Mouse (Mus musculus): ENCODE data around the gene Gigyf2. TPM values are rescaled to one million over a fixed set of nuclear protein-coding genes. Genes with fewer than 3 reads are reported as not detected.

The Gigyf2 gene
- polyA plus RNA-seq, 1 experiment from 2014 or later = 26.9 TPM

- Histone ChIP-seq H3K27me3 (ENCODE audit: control insufficient read depth, insufficient read depth, low read length) (no peaks in the 10 kb centered on the region), H3K4me3 (ENCODE audit: low read depth, low read length) (no peak within 1 kb of the TSS), H3K9ac (ENCODE audit: low read depth, low read length) (no peak within 1 kb of the TSS), H3K36me3 (ENCODE audit: control insufficient read depth, insufficient read depth, low read length) (peaks cover 2% of the 10 kb centered on the region; the same call in 1 of the 2 replicates), H3K27ac (ENCODE audit: low read depth, low read length) (no peak within 1 kb of the TSS), H3K9me3 (replicated peaks; ENCODE audit: control insufficient read depth, low read length) (no peaks in the 10 kb centered on the region), H3K4me2 (no peak within 1 kb of the TSS), H3K4me1 (ENCODE audit: control insufficient read depth, insufficient read depth, low read length) (peaks cover 5% of the 10 kb centered on the region)
- no peak for ATAC-seq (replicated peaks; ENCODE audit: insufficient number of reproducible peaks, low FRiP score, low TSS enrichment)
- WGBS (ENCODE audit: insufficient replicate concordance) = 49% methylated on average over 6 of the region's 6 CpGs
Observed at GRCm38 (mm10) chr1:87394594-87394993, 67.8 kb downstream of the Gigyf2 start, which contains the start of gene Kcnj13. TSS of gene Kcnj13 (minus strand) at chr1:87394729.

GRCm38 (mm10) chr1:87396923-87397586 is 70.3 kb downstream of the Gigyf2 start:
- WGBS (ENCODE audit: insufficient replicate concordance) = 81% methylated on average over 7 of the region's 7 CpGs
- H3K27me3 ChIP-seq (ENCODE audit: control insufficient read depth, insufficient read depth, low read length) = no peaks in the 10 kb centered on the region
- ATAC-seq (replicated peaks; ENCODE audit: insufficient number of reproducible peaks, low FRiP score, low TSS enrichment) = no peak
- no peak overlapping the region for H3K4me3 ChIP-seq (ENCODE audit: low read depth, low read length)
- peaks cover 5% of the 10 kb centered on the region for H3K4me1 ChIP-seq (ENCODE audit: control insufficient read depth, insufficient read depth, low read length)
- no peak overlapping the region for H3K4me2 ChIP-seq
- no peaks in the 10 kb centered on the region for H3K9me3 ChIP-seq (replicated peaks; ENCODE audit: control insufficient read depth, low read length)
- H3K27ac ChIP-seq (ENCODE audit: low read depth, low read length) = 0 out of 2 replicates have a peak overlapping the region, but pooled peaks have one; percentile 41
- no peak overlapping the region for H3K9ac ChIP-seq (ENCODE audit: low read depth, low read length)
- H3K36me3 ChIP-seq (ENCODE audit: control insufficient read depth, insufficient read depth, low read length) = no peaks in the 10 kb centered on the region

GRCm38 (mm10) chr1:87404710-87405109 is 77.9 kb downstream of the Gigyf2 start:
- no peaks in the 10 kb centered on the region for H3K27me3 ChIP-seq (ENCODE audit: control insufficient read depth, insufficient read depth, low read length)
- ATAC-seq (replicated peaks; ENCODE audit: insufficient number of reproducible peaks, low FRiP score, low TSS enrichment) = no peak
- peaks cover 13% of the 10 kb centered on the region; the same call in 1 of the 2 replicates for H3K36me3 ChIP-seq (ENCODE audit: control insufficient read depth, insufficient read depth, low read length)
- no peak overlapping the region for H3K9ac ChIP-seq (ENCODE audit: low read depth, low read length)
- H3K4me3 ChIP-seq (ENCODE audit: low read depth, low read length) = no peak overlapping the region
- 82% methylated on average over 1 of the region's 1 CpGs for WGBS (ENCODE audit: insufficient replicate concordance)
- H3K4me1 ChIP-seq (ENCODE audit: control insufficient read depth, insufficient read depth, low read length) = no peaks in the 10 kb centered on the region
- no peak overlapping the region for H3K27ac ChIP-seq (ENCODE audit: low read depth, low read length)
- no peaks in the 10 kb centered on the region for H3K9me3 ChIP-seq (replicated peaks; ENCODE audit: control insufficient read depth, low read length)
- H3K4me2 ChIP-seq = no peak overlapping the region

- Histone ChIP-seq H3K27ac (ENCODE audit: low read depth, low read length) (no peak overlapping the region), H3K27me3 (ENCODE audit: control insufficient read depth, insufficient read depth, low read length) (no peaks in the 10 kb centered on the region), H3K4me3 (ENCODE audit: low read depth, low read length) (no peak overlapping the region), H3K4me1 (ENCODE audit: control insufficient read depth, insufficient read depth, low read length) (no peaks in the 10 kb centered on the region), H3K36me3 (ENCODE audit: control insufficient read depth, insufficient read depth, low read length) (peaks cover 15% of the 10 kb centered on the region), H3K4me2 (no peak overlapping the region), H3K9ac (ENCODE audit: low read depth, low read length) (no peak overlapping the region), H3K9me3 (replicated peaks; ENCODE audit: control insufficient read depth, low read length) (no peaks in the 10 kb centered on the region)
- no peak for ATAC-seq (replicated peaks; ENCODE audit: insufficient number of reproducible peaks, low FRiP score, low TSS enrichment)
Observed at GRCm38 (mm10) chr1:87406012-87406411, 79.2 kb downstream of the Gigyf2 start.

- no peaks in the 10 kb centered on the region for H3K9me3 ChIP-seq (replicated peaks; ENCODE audit: control insufficient read depth, low read length)
- H3K4me2 ChIP-seq = no peak overlapping the region
- H3K9ac ChIP-seq (ENCODE audit: low read depth, low read length) = no peak overlapping the region
- 91% methylated on average over 4 of the region's 4 CpGs for WGBS (ENCODE audit: insufficient replicate concordance)
- H3K27me3 ChIP-seq (ENCODE audit: control insufficient read depth, insufficient read depth, low read length) = no peaks in the 10 kb centered on the region
- H3K27ac ChIP-seq (ENCODE audit: low read depth, low read length) = no peak overlapping the region
- H3K4me1 ChIP-seq (ENCODE audit: control insufficient read depth, insufficient read depth, low read length) = no peaks in the 10 kb centered on the region
- no peak overlapping the region for H3K4me3 ChIP-seq (ENCODE audit: low read depth, low read length)
- ATAC-seq (replicated peaks; ENCODE audit: insufficient number of reproducible peaks, low FRiP score, low TSS enrichment) = no peak
- peaks cover 25% of the 10 kb centered on the region for H3K36me3 ChIP-seq (ENCODE audit: control insufficient read depth, insufficient read depth, low read length)
Observed at GRCm38 (mm10) chr1:87409380-87409779, 82.6 kb downstream of the Gigyf2 start.

- Histone ChIP-seq H3K27me3 (ENCODE audit: control insufficient read depth, insufficient read depth, low read length) (no peaks in the 10 kb centered on the region), H3K4me2 (no peak overlapping the region), H3K36me3 (ENCODE audit: control insufficient read depth, insufficient read depth, low read length) (peaks cover 21% of the 10 kb centered on the region), H3K9me3 (replicated peaks; ENCODE audit: control insufficient read depth, low read length) (no peaks in the 10 kb centered on the region), H3K27ac (ENCODE audit: low read depth, low read length) (no peak overlapping the region), H3K4me3 (ENCODE audit: low read depth, low read length) (no peak overlapping the region), H3K9ac (ENCODE audit: low read depth, low read length) (no peak overlapping the region), H3K4me1 (ENCODE audit: control insufficient read depth, insufficient read depth, low read length) (no peaks in the 10 kb centered on the region)
- no peak for ATAC-seq (replicated peaks; ENCODE audit: insufficient number of reproducible peaks, low FRiP score, low TSS enrichment)
- WGBS (ENCODE audit: insufficient replicate concordance) = 88% methylated on average over 4 of the region's 4 CpGs
Observed at GRCm38 (mm10) chr1:87418733-87419132, 91.9 kb downstream of the Gigyf2 start.

- Histone ChIP-seq H3K36me3 (ENCODE audit: control insufficient read depth, insufficient read depth, low read length) (peaks cover 12% of the 10 kb centered on the region), H3K4me2 (no peak overlapping the region), H3K27ac (ENCODE audit: low read depth, low read length) (no peak overlapping the region), H3K27me3 (ENCODE audit: control insufficient read depth, insufficient read depth, low read length) (no peaks in the 10 kb centered on the region), H3K9me3 (replicated peaks; ENCODE audit: control insufficient read depth, low read length) (no peaks in the 10 kb centered on the region), H3K9ac (ENCODE audit: low read depth, low read length) (no peak overlapping the region), H3K4me3 (ENCODE audit: low read depth, low read length) (no peak overlapping the region), H3K4me1 (ENCODE audit: control insufficient read depth, insufficient read depth, low read length) (no peaks in the 10 kb centered on the region)
- ATAC-seq (replicated peaks; ENCODE audit: insufficient number of reproducible peaks, low FRiP score, low TSS enrichment) = no peak
- WGBS (ENCODE audit: insufficient replicate concordance) = 94% methylated on average over 2 of the region's 2 CpGs
Observed at GRCm38 (mm10) chr1:87435125-87435524, 108.3 kb downstream of the Gigyf2 start.

GRCm38 (mm10) chr1:87436583-87436982 is 109.8 kb downstream of the Gigyf2 start:
- Histone ChIP-seq H3K9ac (ENCODE audit: low read depth, low read length) (no peak overlapping the region), H3K4me3 (ENCODE audit: low read depth, low read length) (no peak overlapping the region), H3K4me1 (ENCODE audit: control insufficient read depth, insufficient read depth, low read length) (no peaks in the 10 kb centered on the region), H3K27ac (ENCODE audit: low read depth, low read length) (no peak overlapping the region), H3K27me3 (ENCODE audit: control insufficient read depth, insufficient read depth, low read length) (no peaks in the 10 kb centered on the region), H3K36me3 (ENCODE audit: control insufficient read depth, insufficient read depth, low read length) (peaks cover 10% of the 10 kb centered on the region), H3K4me2 (no peak overlapping the region), H3K9me3 (replicated peaks; ENCODE audit: control insufficient read depth, low read length) (no peaks in the 10 kb centered on the region)
- WGBS (ENCODE audit: insufficient replicate concordance) = 58% methylated on average over 6 of the region's 6 CpGs
- no peak for ATAC-seq (replicated peaks; ENCODE audit: insufficient number of reproducible peaks, low FRiP score, low TSS enrichment)
